9 mouse cellular contexts compared by ENCODE assay signal in the genomic region with DNA sequence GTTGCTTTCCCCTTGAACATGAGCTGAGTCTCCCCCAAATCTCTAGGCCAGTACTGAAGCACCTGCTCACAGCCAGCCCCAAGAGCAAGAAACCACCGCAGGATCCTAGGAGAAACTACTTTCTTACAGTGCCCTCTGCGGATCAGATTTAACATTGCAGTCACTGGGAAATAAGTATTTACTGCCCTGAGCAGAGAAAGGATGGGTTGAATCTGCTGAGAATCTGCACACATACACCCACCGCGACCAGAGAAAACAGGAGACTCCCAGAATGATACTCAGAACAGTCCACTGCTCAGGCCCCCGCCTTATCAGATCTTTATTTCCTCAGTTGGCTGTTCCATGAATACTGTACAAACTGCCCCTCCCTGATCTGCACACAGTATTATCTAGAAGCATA. TPM values are rescaled to one million over a fixed set of nuclear protein-coding genes. Genes with fewer than 3 reads are reported as not detected.
A peak's percentile ranks its signal among the peaks of the same experiment; 100 is the strongest.
DNase-seq lines count a peak whose midpoint lies in the region; ATAC-seq and TF ChIP-seq lines count a peak whose summit lies in the region.
"Had no signal": no experiment of that assay in that cellular context is flagged by ENCODE, and none has a peak within 500 bp of the region (broad histone marks: within the 10 kb centered on the region; RNA-seq: fewer than 3 reads in every experiment).

No protein-coding gene starts in this region.

- no peaks in the 10 kb centered on the region for H3K27me3 ChIP-seq in forebrain, embryonic 11.5 days (ENCODE audit: control insufficient read depth, insufficient read depth, low read length)
- no peaks in the 10 kb centered on the region for H3K27me3 ChIP-seq in forebrain, embryonic 10.5 days (ENCODE audit: poor library complexity, severe bottlenecking)
- H3K27me3 ChIP-seq in cerebellum, adult 2 months (ENCODE audit: control insufficient read depth, insufficient read depth, low read length), result no peaks in the 10 kb centered on the region
- H3K27me3 ChIP-seq in stomach, postnatal 0 days (ENCODE audit: control insufficient read depth, insufficient read depth, low read length), result no peaks in the 10 kb centered on the region
- H3K27me3 ChIP-seq: liver, embryonic 15.5 days had no signal

- DNase-seq in forebrain, embryonic 11.5 days (ENCODE audit: low spot score), result no peak
- no peak for DNase-seq in forebrain, embryonic 10.5 days (ENCODE audit: extremely low spot score, low spot score)
- peak; percentile 40 for DNase-seq in 3T3-L1 (ENCODE audit: low read depth, low spot score)
- DNase-seq in cerebellum, adult 2 months, result peak; percentile 9 to 26
- peak; percentile 42 for DNase-seq in heart, postnatal 4 days
- DNase-seq in left cerebral cortex, postnatal 4 days, result peak; percentile 40
- no peak for DNase-seq in stomach, postnatal 0 days (ENCODE audit: low spot score)
- no peak for DNase-seq in thymus, postnatal 0 days (ENCODE audit: low spot score)

- no peak overlapping the region for H3K4me2 ChIP-seq in forebrain, embryonic 11.5 days (ENCODE audit: low read depth, low read length, severe bottlenecking)
- no peak overlapping the region for H3K4me2 ChIP-seq in stomach, postnatal 0 days (replicated peaks; ENCODE audit: low read depth)
- H3K4me2 ChIP-seq: liver, embryonic 15.5 days had no signal

- ATAC-seq in forebrain, embryonic 11.5 days (replicated peaks; ENCODE audit: low FRiP score), result peak; percentile 55
- ATAC-seq in stomach, postnatal 0 days (ENCODE audit: low FRiP score, low TSS enrichment), result no peak

- no peak overlapping the region for H3K4me3 ChIP-seq in forebrain, embryonic 11.5 days (ENCODE audit: low read depth, low read length)
- no peak overlapping the region for H3K4me3 ChIP-seq in forebrain, embryonic 10.5 days
- no peak overlapping the region for H3K4me3 ChIP-seq in cerebellum, adult 2 months (replicated peaks; ENCODE audit: insufficient read depth, low read depth, low read length)
- no peak overlapping the region for H3K4me3 ChIP-seq in stomach, postnatal 0 days (ENCODE audit: low read depth, low read length)
- H3K4me3 ChIP-seq: liver, embryonic 15.5 days had no signal

- no peaks in the 10 kb centered on the region for H3K4me1 ChIP-seq in forebrain, embryonic 11.5 days (replicated peaks; ENCODE audit: control insufficient read depth, insufficient read depth, low read length)
- H3K4me1 ChIP-seq in forebrain, embryonic 10.5 days, result no peaks in the 10 kb centered on the region
- no peaks in the 10 kb centered on the region; the same call in 1 of the 2 replicates for H3K4me1 ChIP-seq in cerebellum, adult 2 months (ENCODE audit: control insufficient read depth, insufficient read depth, low read length)
- H3K4me1 ChIP-seq in stomach, postnatal 0 days (replicated peaks; ENCODE audit: control insufficient read depth, insufficient read depth), result no peaks in the 10 kb centered on the region
- H3K4me1 ChIP-seq: liver, embryonic 15.5 days had no signal

- TF ChIP-seq CTCF in cerebellum, adult 2 months (IDR thresholded peaks at IDR 0.05; ENCODE audit: borderline replicate concordance, insufficient read depth, low read depth, low read length), result peak; percentile 26; the same call in 1 of the 2 replicates
- peak; percentile 65 for TF ChIP-seq CTCF in stomach, postnatal 0 days (IDR thresholded peaks at IDR 0.05; ENCODE audit: low read depth)

- no peak overlapping the region for H3K9ac ChIP-seq in forebrain, embryonic 11.5 days (ENCODE audit: low read length)
- H3K9ac ChIP-seq in stomach, postnatal 0 days (ENCODE audit: low read length), result no peak overlapping the region
- H3K9ac ChIP-seq: liver, embryonic 15.5 days had no signal

- TF ChIP-seq EP300 in stomach, postnatal 0 days (optimal IDR thresholded peaks at IDR 0.05), result no peak

- H3K36me3 ChIP-seq in forebrain, embryonic 11.5 days (ENCODE audit: control insufficient read depth, insufficient read depth, low read length), result no peaks in the 10 kb centered on the region
- no peaks in the 10 kb centered on the region for H3K36me3 ChIP-seq in forebrain, embryonic 10.5 days (replicated peaks)
- H3K36me3 ChIP-seq in stomach, postnatal 0 days (ENCODE audit: control insufficient read depth, insufficient read depth, low read length), result no peaks in the 10 kb centered on the region
- H3K36me3 ChIP-seq: liver, embryonic 15.5 days had no signal

- H3K27ac ChIP-seq in forebrain, embryonic 11.5 days (ENCODE audit: low read depth, low read length), result no peak overlapping the region
- H3K27ac ChIP-seq in forebrain, embryonic 10.5 days, result no peak overlapping the region
- no peak overlapping the region for H3K27ac ChIP-seq in cerebellum, adult 2 months (ENCODE audit: insufficient read depth, low read length)
- no peak overlapping the region for H3K27ac ChIP-seq in stomach, postnatal 0 days (replicated peaks)
- H3K27ac ChIP-seq: liver, embryonic 15.5 days had no signal

- TF ChIP-seq POLR2A in cerebellum, adult 2 months (IDR thresholded peaks at IDR 0.05; ENCODE audit: borderline replicate concordance, insufficient read depth, low read length), result no peak

- intact Hi-C loops in left cerebral cortex, postnatal 4 days (cut with DNase I), result loop anchor here (2.0 kb wide), 1 partner anchor 1501 kb away; the partner anchor contains the start of gene Large1

- H3K9me3 ChIP-seq in forebrain, embryonic 11.5 days (ENCODE audit: control insufficient read depth, low read length), result no peaks in the 10 kb centered on the region
- H3K9me3 ChIP-seq in forebrain, embryonic 10.5 days, result no peaks in the 10 kb centered on the region
- H3K9me3 ChIP-seq in stomach, postnatal 0 days (ENCODE audit: control insufficient read depth, low read length), result no peaks in the 10 kb centered on the region
- H3K9me3 ChIP-seq: liver, embryonic 15.5 days had no signal

- WGBS in forebrain, embryonic 11.5 days, result 30% methylated on average over 5 of the region's 5 CpGs
- 31% methylated on average over 5 of the region's 5 CpGs for WGBS in forebrain, embryonic 10.5 days
- WGBS in cerebellum, adult 2 months, result 44% methylated on average over 5 of the region's 5 CpGs
- 25% methylated on average over 5 of the region's 5 CpGs for WGBS in stomach, postnatal 0 days

RNA-seq across cellular contexts. Expression of gene Isx, which starts 19.5 kb away (rescaled TPM):
- not detected in 2 replicates for polyA plus RNA-seq in forebrain, embryonic 11.5 days (2014; fragmentation: Nextera tagmentation; extraction: Ambion mirVana)
- not detected in 2 replicates for polyA plus RNA-seq in forebrain, embryonic 10.5 days (2016; fragmentation: Nextera tagmentation; extraction: Ambion mirVana)
- polyA plus RNA-seq in cerebellum, adult 2 months (2012; rRNA removed), result not detected in 2 replicates
- under 1 TPM in 1 of 2 experiments, not detected in 1; 0.29 TPM for total RNA-seq in heart, postnatal 4 days (2021)
- not detected for total RNA-seq in left cerebral cortex, postnatal 4 days (2021)
- polyA plus RNA-seq in stomach, postnatal 0 days (2015; fragmentation: Nextera tagmentation; extraction: Ambion mirVana), result 1.1 and 1.2 TPM in 2 replicates
- not detected in 2 replicates for polyA plus RNA-seq in thymus, postnatal 0 days (2015; fragmentation: Nextera tagmentation; extraction: Ambion mirVana)
- polyA plus RNA-seq: liver, embryonic 15.5 days had no signal

Comparison
In these comparisons a context has a peak if more than half of its experiments do, and no peak if none do; other contexts are left out.
1. DNase-seq: peak in 3T3-L1 (single experiment), cerebellum, adult 2 months (2 of 2), heart, postnatal 4 days (single experiment) and left cerebral cortex, postnatal 4 days (single experiment); none in forebrain, embryonic 11.5 days (single experiment), forebrain, embryonic 10.5 days (single experiment), stomach, postnatal 0 days (single experiment) and thymus, postnatal 0 days (single experiment).